Mouse (Mus musculus) fibroblast of lung, adult 2 months (primary cell): ENCODE data around the gene Bicd2.

Source experiments
- DNase-seq: peaks from one replicate; pipeline ENCODE4 v3.0.0-alpha.2; 2011; ENCODE audit warnings: low read depth

Bicd2 gene

DNA sequence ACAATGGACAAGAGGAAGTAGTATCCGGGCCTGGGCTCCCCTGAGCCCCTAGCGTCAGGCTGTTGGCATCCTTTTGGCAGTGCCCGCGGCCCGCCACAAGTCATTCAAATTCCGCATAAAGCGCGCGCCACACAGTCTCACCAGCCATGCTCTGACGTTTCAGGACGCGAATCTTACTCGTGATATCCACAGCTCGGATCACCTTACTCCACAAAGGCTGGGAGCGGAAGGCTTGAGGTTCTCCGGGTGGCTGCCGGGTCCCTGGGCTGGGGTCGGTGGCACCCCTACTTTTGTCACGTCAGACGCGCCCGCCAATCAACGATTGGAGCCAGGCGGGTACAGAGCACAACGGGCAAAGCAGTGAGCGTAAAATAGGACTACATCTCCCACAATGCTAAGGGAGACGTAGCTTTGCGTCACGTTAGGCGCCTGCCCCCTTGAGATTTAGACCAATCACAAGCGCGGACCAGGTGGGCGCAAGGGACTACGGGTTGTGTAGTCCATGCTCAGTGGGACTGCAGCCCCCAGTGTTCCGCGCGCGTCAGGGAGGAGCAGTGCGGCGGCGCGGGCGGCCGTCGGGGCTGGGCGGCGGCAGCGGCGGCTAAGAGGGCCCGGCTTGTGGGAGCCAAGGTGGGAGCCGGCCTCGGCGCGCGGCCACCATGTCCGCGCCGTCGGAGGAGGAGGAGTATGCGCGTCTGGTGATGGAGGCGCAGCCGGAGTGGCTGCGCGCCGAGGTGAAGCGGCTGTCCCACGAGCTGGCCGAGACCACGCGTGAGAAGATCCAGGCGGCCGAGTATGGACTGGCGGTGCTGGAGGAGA lies at the start of gene Bicd2:
TSS of gene Bicd2 (plus strand) at position 574 of the 819 bp plus-strand sequence.
- DNase-seq: peak; percentile 97

DNA sequence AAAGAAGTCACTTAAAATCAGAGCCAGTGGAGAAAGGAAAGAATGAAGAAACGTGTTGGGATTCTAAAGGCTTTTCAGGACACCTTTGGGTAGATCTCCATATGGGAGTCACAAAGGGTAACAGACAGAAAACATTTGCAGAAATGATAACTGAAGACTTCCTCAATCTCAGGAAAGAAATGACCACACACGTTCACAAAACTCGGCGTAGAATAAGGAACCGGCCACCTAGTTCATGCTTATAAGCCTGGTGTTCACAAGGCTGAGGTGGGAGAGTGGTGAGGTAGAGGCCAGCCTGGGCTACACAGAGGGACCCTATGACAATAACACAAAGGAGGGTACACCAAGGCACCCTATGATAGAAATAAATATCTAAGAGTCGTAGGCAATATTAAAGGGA lies 49.4 kb upstream of the Bicd2 start:
- no peak for DNase-seq

DNA sequence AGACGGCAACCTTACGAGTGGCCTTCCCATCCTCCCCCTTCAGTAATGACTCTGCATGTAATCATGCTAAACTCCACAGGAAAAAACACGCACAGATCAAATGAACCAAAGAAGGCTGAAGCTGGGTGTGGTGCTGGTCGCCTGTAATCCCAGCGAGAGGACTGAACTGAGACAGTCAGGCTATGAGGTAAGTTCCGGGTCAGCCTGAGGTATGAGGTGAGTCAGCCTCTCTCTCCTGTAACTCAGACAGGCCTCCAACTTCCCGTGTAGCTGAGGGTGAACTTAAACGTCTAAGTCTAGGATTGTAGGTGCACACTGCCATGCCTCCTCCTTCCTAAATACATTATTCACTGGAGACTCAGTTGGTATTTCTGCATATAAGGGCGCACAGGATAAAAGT lies 47.3 kb upstream of the Bicd2 start:
- no peak for DNase-seq

DNA sequence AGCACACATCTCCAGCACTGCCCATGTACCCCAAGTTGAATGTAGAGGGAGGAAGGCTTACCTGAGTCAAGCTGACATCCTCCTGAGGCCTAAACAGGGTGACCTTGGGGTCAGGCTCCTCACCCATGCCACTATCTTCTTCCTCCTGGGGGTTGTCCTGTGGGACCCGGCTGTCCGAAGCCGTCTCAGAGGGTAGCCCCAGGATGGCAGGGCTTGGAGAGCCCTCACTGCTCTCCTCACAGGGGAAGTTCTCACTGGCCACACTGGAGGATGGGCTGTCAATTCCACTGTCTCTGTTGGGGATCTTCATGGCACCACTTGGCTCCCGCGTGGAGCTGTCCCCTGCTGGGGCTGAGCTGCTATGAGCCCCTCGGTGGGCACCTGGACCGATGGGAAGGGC lies 45.1 kb upstream of the Bicd2 start:
- no peak for DNase-seq

DNA sequence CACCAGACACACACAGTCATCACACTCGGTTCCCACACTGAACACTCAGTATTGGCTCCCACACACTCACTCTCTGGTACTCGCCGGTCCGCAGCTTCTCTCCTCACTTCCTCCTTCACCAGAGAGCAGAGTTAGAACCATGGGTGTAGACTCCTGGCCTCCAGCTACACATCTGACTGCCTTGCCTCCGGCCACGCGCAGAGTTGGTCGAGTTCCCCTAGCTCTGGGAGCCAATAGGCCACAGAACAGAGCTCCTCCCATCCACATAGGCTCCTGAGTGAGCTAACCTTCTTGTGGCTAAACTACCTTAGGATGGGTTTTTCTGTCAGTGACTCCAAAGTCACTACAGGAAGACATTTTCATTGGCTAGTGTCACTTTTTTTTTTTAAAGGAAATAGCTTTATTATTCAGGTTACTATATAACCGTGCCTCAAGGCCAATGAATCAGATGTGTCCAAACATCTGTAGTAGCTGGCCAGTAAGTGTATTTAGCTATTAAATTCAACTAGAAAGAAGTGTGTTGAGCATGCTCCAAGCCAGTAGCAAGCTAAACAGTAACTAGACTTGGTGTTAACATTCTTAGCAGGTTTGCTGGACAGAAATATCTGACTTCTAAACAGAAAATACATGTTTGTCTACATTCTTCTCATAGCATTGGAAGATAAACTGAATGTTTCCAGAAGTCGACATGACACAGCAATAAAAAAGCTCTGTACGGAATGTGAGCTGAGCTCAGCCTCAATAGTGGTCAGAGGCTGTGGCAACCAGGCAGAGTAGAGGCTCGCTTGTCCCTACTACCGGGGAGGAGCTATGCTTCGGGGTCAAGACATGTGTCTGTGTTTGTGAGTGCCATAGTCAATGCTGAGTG lies 42.6 kb upstream of the Bicd2 start:
- peak; percentile 62 for DNase-seq

DNA sequence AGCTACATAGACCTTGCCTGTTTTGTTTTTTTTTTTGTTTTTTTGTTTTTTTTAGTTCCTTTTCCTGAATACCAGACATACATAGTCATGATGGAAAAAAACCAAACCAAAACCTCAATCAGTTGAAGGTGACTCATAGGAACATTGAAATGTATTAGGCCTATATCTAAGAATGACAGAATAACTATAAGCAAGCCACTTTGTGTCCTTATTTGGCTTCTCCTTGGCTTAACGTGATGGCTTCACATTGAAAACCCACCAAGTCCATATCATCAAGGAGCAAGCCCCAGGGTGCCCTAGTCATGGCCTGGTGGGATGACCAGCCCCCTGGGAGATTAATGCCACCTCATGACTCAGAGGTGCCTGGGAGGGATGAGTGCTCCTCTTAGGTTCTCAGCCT lies 40.6 kb upstream of the Bicd2 start:
- no peak for DNase-seq

DNA sequence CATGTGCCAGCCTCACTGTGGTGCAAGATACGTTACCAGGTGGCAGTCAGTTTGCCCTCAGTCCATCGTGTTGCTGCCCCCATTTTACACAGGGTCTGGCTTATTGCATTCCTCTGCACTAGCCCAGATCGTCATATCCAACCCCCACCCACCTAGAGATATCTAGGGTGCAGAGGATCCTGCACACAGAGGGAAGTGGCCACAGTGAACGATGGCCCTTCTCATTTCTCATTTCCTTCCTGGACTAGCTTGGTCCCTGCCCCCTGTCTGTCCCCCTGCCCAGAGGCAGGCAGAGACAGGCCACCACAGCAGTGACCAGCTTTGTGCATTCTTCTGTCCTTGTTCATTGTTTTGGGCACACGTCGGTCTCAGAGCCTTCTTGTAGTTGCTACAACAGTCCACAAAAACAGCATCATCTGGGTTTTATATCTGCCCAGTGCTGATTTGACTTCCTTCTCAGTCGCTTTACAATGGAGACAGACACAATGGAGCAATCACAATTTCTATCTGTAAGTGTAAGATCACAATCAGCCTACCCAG lies 34.5 kb upstream of the Bicd2 start:
- no peak for DNase-seq

DNA sequence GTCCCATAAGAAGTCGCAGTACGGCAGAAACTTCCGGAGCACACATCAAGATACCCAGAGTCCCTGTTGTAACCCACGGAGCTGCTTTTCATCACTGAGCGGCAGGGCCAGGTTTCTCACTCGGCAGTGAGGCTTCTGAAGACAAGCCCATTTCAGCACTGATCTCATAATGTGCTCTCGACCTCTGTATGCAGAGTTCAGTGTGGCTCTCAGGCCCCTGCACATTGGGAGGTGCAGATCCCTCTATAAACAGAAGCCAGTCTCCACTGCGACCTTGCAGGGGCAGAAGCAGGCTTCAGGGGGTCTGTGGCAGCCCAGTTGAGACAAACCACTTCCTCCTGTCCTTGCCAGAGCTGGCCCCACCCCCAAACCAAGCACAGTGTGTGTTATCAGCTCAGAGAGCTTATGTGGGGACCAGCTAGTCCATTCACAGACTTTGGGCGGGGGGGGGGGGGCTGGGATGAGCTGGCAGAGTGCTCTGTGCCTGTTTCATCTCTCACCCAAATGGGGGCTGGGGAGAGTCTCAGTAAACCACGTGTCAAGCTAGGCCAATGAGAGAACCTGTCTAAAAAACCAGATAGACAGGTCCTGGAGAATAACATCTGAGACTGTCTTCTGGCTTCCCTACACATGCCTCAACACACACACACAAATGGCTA lies 33.9 kb upstream of the Bicd2 start:
- no peak for DNase-seq

DNA sequence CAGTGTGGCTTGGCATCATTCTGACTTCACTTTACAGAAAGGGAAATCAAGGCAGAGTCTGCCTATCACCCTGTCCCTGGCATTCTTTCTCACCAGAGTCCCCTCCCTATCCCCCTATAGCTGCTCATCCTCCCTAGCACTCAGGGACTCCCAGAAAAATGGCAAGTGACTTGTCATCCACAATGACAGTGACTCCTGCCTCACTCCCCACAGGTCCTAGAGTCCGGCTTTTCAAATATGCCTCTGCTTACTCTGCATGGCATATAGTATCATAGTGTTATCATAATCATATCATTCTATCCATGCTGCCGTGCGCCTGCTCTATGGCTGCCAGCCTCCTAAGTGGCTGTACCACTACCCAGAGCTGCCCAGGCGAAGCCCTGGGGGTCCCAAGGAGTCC lies 33.2 kb upstream of the Bicd2 start:
- no peak for DNase-seq

DNA sequence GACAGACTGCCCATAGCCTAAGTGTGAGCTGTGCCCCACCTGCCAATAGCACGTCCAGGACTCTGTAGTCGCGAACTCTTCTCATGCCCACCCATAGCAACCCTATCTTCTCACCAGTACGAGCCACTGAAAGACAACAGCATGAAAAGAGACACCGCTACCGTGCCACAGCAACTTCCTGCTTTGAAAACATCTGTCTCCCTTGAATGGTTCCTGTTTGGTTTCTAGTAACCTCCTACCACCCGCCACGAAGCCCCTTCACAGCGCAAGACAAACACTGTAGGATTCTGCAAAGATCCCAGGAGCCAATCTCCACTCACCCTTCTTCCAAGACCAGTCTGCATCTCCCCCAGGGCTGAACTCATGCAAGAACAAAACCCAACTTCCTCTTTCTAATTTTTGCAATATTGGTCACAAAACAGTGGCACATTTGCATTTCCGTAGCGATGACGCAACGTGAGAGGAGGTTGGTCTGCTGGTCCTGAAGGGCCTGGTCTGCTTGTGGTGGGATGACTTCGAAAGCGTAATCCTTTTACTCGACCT lies 32.5 kb upstream of the Bicd2 start:
- no peak for DNase-seq

DNA sequence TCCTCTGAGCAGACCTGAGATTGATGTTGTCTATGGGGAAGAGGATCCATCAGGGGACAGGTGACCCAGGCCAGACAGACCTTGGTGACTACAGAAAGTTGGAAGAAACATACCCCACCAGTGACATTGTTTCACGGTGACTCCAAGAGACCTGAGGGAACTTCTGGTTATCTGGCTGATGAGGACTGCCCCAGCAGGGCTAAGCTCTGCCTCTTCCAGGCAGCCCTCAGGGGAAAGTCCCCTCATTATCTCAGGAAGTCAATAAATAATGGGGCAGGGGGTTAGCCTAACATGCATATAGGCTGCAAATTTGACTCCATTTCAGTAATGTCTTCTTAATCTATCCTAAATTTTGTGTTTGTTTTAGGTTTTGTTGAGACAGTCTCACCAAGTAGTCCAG lies 31.9 kb upstream of the Bicd2 start:
- no peak for DNase-seq

DNA sequence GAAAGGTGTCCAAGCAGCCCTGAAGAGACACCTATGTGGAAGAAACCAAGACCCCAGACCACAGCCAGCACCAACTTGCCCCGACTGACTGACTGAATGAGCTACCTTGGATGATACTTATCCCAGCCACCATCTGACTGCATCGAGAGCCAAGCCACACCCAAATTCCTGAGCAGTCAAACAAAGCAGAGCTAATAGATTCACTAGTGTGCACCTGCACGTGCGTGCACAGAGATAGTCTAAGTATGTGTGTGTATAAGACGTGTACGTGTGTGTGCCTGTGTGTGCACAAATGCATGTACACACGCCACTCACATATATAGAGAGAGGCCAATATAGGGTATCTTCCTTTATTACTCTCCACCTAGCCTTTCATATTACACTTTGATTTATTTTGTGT lies 29.7 kb upstream of the Bicd2 start:
- no peak for DNase-seq

DNA sequence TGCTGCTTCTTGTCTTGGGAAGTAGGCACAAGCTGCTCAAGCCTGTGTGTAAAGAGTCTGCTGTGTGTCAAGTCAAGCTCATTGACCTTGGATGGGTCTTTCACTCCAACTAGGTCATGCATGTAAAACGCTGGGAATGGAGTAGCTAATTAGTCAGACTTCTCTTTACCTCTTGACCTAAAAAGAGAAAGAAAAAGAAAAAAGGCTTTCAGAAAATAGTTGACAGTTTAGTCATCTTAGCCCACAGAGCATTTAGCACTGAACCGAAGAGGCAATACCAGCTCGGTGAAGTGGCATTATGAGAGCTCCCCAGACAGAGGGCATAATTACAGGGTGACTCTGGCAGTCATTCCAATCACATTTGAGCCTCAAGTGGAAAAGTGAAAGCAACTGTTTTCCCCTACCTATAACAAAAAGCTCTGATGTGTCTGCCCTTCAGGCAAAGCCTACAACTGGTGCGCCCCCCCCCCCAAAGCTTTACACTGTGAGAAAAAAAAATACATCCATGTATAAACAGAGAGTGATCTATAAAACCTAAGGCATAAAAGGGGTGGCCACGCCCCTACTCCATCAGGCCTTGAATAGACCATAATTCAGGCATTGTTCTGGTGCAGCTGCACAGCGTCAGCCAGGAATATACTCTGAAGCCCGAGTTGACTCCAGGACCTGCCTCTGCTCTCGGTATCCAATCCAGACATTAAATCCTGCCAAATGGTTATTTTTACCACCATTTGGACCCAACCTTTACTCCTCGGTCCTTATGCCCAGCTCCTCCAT lies 24.8 kb upstream of the Bicd2 start:
- DNase-seq: no peak

DNA sequence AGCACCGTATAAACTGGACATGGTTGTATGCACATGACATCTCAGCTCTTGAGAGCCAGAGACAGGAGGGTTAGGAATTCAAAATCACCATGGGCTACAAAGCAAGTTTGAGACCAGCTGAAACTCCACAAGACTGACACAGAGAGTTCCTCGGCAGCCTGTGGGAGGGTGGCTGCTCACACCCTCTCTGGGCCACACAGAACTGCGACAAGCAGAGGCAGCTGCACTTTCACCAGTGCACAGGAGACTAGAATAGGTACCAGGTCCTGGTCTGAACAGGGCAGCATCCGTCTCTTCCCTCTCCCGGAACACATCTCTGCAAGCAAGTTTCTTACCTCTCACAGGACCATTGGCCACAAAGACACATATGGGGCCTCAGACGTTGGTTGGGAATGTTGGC lies 23.9 kb upstream of the Bicd2 start:
- no peak for DNase-seq

DNA sequence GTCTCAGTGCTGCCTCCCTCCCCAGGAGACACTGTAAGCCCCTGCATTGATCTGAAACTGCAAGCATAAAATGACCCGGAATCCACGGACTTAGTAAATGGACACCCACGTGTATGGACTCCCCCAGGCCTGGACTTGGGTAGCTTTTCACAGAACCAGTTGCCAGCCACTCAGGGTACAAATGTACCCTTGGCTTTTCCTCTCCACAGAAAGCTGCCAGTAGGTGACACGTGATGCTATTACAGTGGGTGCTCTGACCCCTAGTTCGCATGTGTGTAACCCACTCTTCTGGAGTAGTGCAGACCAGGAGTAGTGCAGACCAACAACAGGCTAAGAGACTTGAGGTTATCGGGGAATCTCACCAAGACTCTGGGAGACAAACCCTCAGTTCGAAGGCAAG lies 23.5 kb upstream of the Bicd2 start:
- DNase-seq: no peak

DNA sequence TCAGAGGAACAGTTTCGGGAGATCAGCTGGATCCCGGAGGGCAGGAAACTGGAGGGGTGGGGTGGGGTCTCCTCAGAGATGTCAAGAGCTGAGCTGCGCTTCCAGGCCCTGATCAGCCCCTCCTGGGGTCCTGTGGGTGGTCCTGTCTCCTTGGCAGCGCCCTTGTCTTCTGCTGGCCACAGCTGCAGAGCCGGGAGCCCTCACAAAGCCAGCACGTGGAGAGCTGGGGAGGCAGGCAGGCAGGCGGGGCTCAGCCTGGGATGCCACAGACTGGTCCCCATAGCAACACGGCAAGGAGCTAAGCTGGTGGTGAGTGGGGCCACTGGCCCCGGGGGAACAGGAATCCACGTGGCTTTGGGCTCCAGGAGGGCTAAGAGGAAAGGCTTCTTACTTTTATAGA lies 21.3 kb upstream of the Bicd2 start, which contains the start of gene Fgd3:
TSS of gene Fgd3 (minus strand) at position 272 of the 400 bp plus-strand sequence.
- DNase-seq: no peak

DNA sequence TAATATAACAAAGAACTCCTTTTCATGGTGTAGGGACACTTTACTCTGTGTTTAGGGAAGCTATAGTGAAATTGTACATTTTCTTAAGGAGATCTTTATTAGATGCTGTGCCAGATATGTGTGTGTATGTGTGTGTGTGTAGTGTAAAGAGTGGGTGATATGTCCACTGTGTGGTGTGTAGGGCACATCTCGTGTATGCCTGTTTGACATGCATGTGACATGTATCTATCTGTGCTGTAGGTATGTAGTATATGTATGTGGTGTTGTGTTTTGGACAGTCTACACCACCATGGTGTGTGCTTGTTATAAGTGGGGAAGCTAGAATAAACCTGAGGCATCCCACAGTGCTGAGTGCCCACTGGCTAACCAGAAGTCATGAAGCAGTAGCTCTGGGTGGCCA lies 20.9 kb upstream of the Bicd2 start:
- no peak for DNase-seq

DNA sequence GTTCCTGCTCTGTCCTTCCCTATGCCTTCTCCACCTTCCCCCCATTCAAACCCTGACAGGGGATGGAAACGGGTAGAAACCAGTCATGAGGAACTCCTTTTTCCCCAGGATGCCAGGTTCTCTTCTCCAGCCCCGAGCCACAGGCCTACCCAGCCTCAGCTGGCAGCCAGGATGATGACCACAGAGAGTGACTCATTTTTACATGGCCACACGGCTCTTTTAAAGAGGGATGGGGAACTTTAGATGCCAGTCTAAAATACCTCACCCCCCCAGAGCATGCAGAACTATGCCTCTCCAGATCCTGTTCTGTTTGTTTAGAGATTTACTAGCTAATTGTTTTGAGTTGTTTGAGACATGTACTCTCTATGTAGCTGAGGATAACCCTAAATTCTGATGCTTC lies 19.9 kb upstream of the Bicd2 start:
- no peak for DNase-seq

DNA sequence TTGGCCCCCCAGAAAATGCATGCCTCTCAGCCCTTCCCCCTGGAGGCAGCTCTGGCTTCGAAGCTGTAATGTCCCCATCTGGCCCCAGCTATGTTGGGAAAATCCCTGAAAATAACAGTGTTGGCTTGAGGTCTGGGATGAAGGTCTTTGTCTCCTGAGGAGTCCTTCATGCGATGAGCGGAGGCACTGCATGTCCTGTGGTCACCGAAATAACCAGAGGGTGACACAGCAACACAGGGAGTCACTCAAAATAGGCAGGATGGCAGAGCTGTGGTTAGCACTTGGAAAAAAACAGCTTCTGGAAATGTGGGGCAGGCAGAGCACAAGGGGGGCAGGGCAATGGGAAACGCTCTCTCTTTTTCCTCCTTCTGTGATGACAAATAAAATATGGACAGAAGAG lies 19.2 kb upstream of the Bicd2 start:
- no peak for DNase-seq

DNA sequence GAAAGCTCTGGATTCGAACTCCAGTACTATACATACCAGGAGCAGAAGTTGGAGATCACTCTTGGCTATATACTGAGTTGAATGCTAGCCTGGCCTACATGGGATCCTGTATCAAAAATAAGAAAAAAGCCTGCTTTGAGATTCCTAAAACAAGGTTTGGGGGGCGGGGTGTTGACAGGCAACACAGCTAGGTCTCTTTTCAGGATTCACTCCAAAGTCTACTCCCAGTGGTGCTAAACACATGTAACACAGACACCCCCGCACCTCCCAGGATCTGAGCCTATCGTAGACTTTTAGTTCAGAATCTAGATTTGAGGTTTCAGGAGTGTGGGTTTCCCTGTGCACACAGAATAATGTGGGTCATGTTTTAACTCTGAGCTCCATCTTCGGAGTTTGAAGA lies 18.6 kb upstream of the Bicd2 start:
- DNase-seq: no peak

DNA sequence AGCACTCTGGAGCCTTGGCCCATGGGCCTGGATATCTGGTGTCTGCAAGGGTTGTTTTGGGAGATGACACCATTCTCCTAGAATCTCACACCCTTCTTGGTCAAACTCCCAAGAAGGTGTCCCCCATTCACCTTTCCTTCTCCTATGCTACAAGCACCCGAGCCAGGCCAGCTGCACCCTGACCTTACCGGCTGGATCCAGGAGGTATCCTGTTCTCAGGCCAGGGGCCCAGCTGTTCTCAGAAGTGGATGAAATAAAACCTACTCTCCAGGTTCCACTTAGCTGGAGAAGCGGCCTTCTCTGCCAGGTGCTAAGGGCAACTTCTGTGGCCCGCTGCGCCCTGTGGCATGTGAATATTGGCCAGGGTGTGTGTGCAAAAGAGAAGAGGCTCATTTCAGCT lies 16.5 kb upstream of the Bicd2 start:
- DNase-seq: no peak
